Mouse (Mus musculus): ENCODE results near the gene Eif4e3. TPM values are rescaled to one million over a fixed set of nuclear protein-coding genes. Genes with fewer than 3 reads are reported as not detected.

Eif4e3 gene
- total and polyA plus RNA-seq, 3 experiments: 9.8 to 16.3 (median 11.8) TPM

DNA sequence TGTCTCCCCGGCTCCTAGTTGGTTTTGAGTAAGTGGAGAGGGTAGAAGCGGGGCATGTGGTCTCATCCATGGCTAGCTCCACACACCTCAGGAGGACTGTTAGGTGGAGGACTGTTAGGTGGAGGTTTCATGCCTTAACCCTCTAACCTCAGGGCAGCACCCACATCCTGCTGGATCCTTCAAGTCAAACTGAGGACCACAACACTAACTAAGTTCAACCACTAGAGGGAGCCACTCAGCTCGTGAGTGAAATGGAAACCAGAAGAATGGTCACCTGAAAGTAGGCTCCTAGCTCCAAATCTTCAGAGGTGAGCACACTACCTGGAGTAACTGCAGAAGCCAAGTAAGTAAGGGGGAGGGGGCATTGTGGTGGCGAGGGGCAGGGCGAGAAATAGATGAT is 18.3 kb upstream of the Eif4e3 start:
- DNase-seq (ENCODE audit: extremely low read depth): peak; percentile 73
- no peaks in the 10 kb centered on the region for H3K79me2 ChIP-seq (replicated peaks; ENCODE audit: control insufficient read depth, extremely low read depth, insufficient read depth, poor library complexity, severe bottlenecking)
- H3K27ac ChIP-seq (ENCODE audit: insufficient read depth, low read depth): no peak overlapping the region
- H3K27me3 ChIP-seq (replicated peaks): no peaks in the 10 kb centered on the region
- H3K9me3 ChIP-seq (replicated peaks; ENCODE audit: low read length): peaks cover 3% of the 10 kb centered on the region
- H3K4me2 ChIP-seq (ENCODE audit: insufficient read depth, low read depth, poor library complexity, severe bottlenecking): no peak overlapping the region
- no peak overlapping the region for H3K4me3 ChIP-seq (replicated peaks in 1 of 3; ENCODE audit: low read depth in 2 of 3, low read length in 2 of 3, poor library complexity in 1 of 3)
- H3K9ac ChIP-seq (ENCODE audit: insufficient read depth, low read depth): no peak overlapping the region
- no peaks in the 10 kb centered on the region for H3K36me3 ChIP-seq (replicated peaks in 1 of 2; ENCODE audit: control insufficient read depth in 1 of 2, insufficient read depth in 1 of 2, low read length in 1 of 2)
- dilution Hi-C loops (cut with MboI; ENCODE audit: extremely low pct_ligation_motif_present, extremely low pct_unique_long_range_greater_than_20kb, low sequenced_read_pairs): no loop called here
- peaks cover 0 to 15% of the 10 kb centered on the region in 2 experiments; a peak in 2 of 4 replicates for H3K4me1 ChIP-seq (ENCODE audit: control insufficient read depth in 1 of 2, insufficient read depth in 2 of 2)
- in situ Hi-C loops (cut with MboI; ENCODE audit: low pct_ligation_motif_present, low pct_unique_long_range_greater_than_20kb, low sequenced_read_pairs): no loop called here
- TF ChIP-seq PAX5 (IDR thresholded peaks at IDR 0.05; ENCODE audit: low read length): no peak
- no peak for TF ChIP-seq NELFE (IDR thresholded peaks at IDR 0.05; ENCODE audit: low read depth, low read length)
- no peak for TF ChIP-seq HCFC1 (IDR thresholded peaks at IDR 0.05; ENCODE audit: low read depth, low read length)
- no peak for TF ChIP-seq RCOR1 (conservative IDR thresholded peaks at IDR 0.05; ENCODE audit: low read depth, low read length)
- TF ChIP-seq ELF1 (IDR thresholded peaks at IDR 0.05; ENCODE audit: low read depth, low read length): no peak
- no peak for TF ChIP-seq JUN (IDR thresholded peaks at IDR 0.05; ENCODE audit: insufficient read depth, low read depth, low read length)
- no peak for TF ChIP-seq E2F4 (IDR thresholded peaks at IDR 0.05; ENCODE audit: insufficient replicate concordance, low read depth, low read length)
- TF ChIP-seq ZMIZ1 (IDR thresholded peaks at IDR 0.05; ENCODE audit: low read depth, low read length): no peak
- TF ChIP-seq USF1 (IDR thresholded peaks at IDR 0.05; ENCODE audit: low read depth, low read length): no peak
- TF ChIP-seq NRF1 (IDR thresholded peaks at IDR 0.05; ENCODE audit: low read depth, low read length): no peak
- TF ChIP-seq MAZ (IDR thresholded peaks at IDR 0.05; ENCODE audit: low read depth, low read length): no peak
- TF ChIP-seq SIN3A (IDR thresholded peaks at IDR 0.05; ENCODE audit: low read length): no peak
- TF ChIP-seq POLR2AphosphoS2 (IDR thresholded peaks at IDR 0.05; ENCODE audit: low read depth, low read length): no peak
- TF ChIP-seq EP300 (IDR thresholded peaks at IDR 0.05; ENCODE audit: low read length): no peak
- TF ChIP-seq USF2 (conservative IDR thresholded peaks at IDR 0.05; ENCODE audit: low read depth, low read length): no peak
- TF ChIP-seq CTCF (conservative IDR thresholded peaks at IDR 0.05 in 1 of 2, IDR thresholded peaks at IDR 0.05 in 1 of 2; ENCODE audit: low read depth in 2 of 2, low read length in 2 of 2): peak; percentile 76 to 86
- TF ChIP-seq JUND (conservative IDR thresholded peaks at IDR 0.05; ENCODE audit: low read depth, low read length): 0 out of 2 replicates have a peak, but pooled peaks have one; percentile 21
- TF ChIP-seq UBTF (IDR thresholded peaks at IDR 0.05; ENCODE audit: low read depth, low read length): no peak
- TF ChIP-seq ZKSCAN1 (IDR thresholded peaks at IDR 0.05; ENCODE audit: borderline replicate concordance, low read depth, low read length): no peak
- no peak for TF ChIP-seq ZNF384 (IDR thresholded peaks at IDR 0.05; ENCODE audit: low read depth, low read length)
- no peak for TF ChIP-seq ZC3H11A (IDR thresholded peaks at IDR 0.05; ENCODE audit: low read depth, low read length)
- TF ChIP-seq IRF4 (IDR thresholded peaks at IDR 0.05; ENCODE audit: low read depth, low read length): 0 out of 2 replicates have a peak, but pooled peaks have one; percentile 39
- no peak for TF ChIP-seq CHD2 (IDR thresholded peaks at IDR 0.05; ENCODE audit: low read length)
- TF ChIP-seq POLR2A (IDR thresholded peaks at IDR 0.05; ENCODE audit: low read depth, low read length): no peak
- TF ChIP-seq MAFK (IDR thresholded peaks at IDR 0.05; ENCODE audit: insufficient replicate concordance, low read length): no peak
- no peak for TF ChIP-seq TBP (conservative IDR thresholded peaks at IDR 0.05; ENCODE audit: low read depth, low read length)
- TF ChIP-seq MAX (IDR thresholded peaks at IDR 0.05; ENCODE audit: low read length): no peak
- peak; percentile 54; the same call in 1 of the 2 replicates for TF ChIP-seq BHLHE40 (IDR thresholded peaks at IDR 0.05; ENCODE audit: low read depth, low read length)
- TF ChIP-seq RAD21 (IDR thresholded peaks at IDR 0.05; ENCODE audit: low read depth, low read length): peak; percentile 60
- TF ChIP-seq TCF12 (IDR thresholded peaks at IDR 0.05; ENCODE audit: low read depth, low read length): no peak
- TF ChIP-seq KAT2A (IDR thresholded peaks at IDR 0.05; ENCODE audit: insufficient replicate concordance, low read length): no peak
- no peak for TF ChIP-seq ETS1 (conservative IDR thresholded peaks at IDR 0.05; ENCODE audit: low read depth, low read length)
- TF ChIP-seq SMC3 (IDR thresholded peaks at IDR 0.05; ENCODE audit: low read depth, low read length): peak; percentile 79
- TF ChIP-seq MXI1 (IDR thresholded peaks at IDR 0.05; ENCODE audit: low read depth, low read length): no peak
- TF ChIP-seq MEF2A (IDR thresholded peaks at IDR 0.05; ENCODE audit: borderline replicate concordance, low read depth, low read length): no peak
- no peak for TF ChIP-seq CHD1 (IDR thresholded peaks at IDR 0.05; ENCODE audit: low read depth, low read length)
- TF ChIP-seq GABPA (IDR thresholded peaks at IDR 0.05; ENCODE audit: insufficient replicate concordance, low read depth, low read length): no peak
- TF ChIP-seq MYC (IDR thresholded peaks at IDR 0.05; ENCODE audit: low read depth, low read length): no peak
